Mouse (Mus musculus) left cerebral cortex, adult 8-10 months (tissue): ENCODE measurements around the gene Ran. TPM values are rescaled to one million over a fixed set of nuclear protein-coding genes. Genes with fewer than 3 reads are reported as not detected.
A peak's percentile ranks its signal among the peaks of the same experiment; 100 is the strongest.
"Not testable (repeated sequence)": the region's sequence is repeated elsewhere in the genome, so short reads cannot be mapped to it uniquely, and the experiment has no call there.

Experiments
- DNase-seq, 2 experiments: peaks; one replicate each; pipeline ENCODE4 v3.0.0; 2022; ENCODE audit warnings: low spot score in 2 of 2
- total RNA-seq, 4 experiments: library from RNA; stranded (reverse); gene quantifications; 2 replicates each; pipeline ENCODE4 v1.2.4; 2022

Gene Ran
- 100 to 1,000 TPM; 162 to 172 (median 168) TPM for total RNA-seq

- DNase-seq, result peak; percentile 88 to 94
These were observed at the start of gene Ran for GRCm38 (mm10) chr5:129019497-129020299. Ran (plus strand) TSS chr5:129020069.

GRCm38 (mm10) chr5:128970878-128971277 is 49.0 kb upstream of the Ran start:
- DNase-seq, result no peak

GRCm38 (mm10) chr5:128971298-128971697 is 48.6 kb upstream of the Ran start:
- DNase-seq, result peak in 1 of 2 experiments; percentile 79

- no peak for DNase-seq
These were observed 43.6 kb upstream of the Ran start for GRCm38 (mm10) chr5:128976266-128976665.

GRCm38 (mm10) chr5:128977466-128977865 is 42.4 kb upstream of the Ran start:
- not testable (repeated sequence) for DNase-seq

- no peak for DNase-seq
These were observed 40.9 kb upstream of the Ran start for GRCm38 (mm10) chr5:128978957-128979356.

- no peak for DNase-seq
These were observed 39.0 kb upstream of the Ran start for GRCm38 (mm10) chr5:128980857-128981256.

GRCm38 (mm10) chr5:128981607-128982006 is 38.3 kb upstream of the Ran start:
- peak in 1 of 2 experiments; percentile 59 for DNase-seq

GRCm38 (mm10) chr5:128984536-128984935 is 35.3 kb upstream of the Ran start:
- no peak for DNase-seq

GRCm38 (mm10) chr5:128985946-128986345 is 33.9 kb upstream of the Ran start:
- no peak for DNase-seq

GRCm38 (mm10) chr5:128987141-128987954 is 32.5 kb upstream of the Ran start:
- DNase-seq, result no peak

GRCm38 (mm10) chr5:129000706-129001468 is 19.0 kb upstream of the Ran start:
- DNase-seq, result no peak

- no peak for DNase-seq
These were observed 17.3 kb upstream of the Ran start for GRCm38 (mm10) chr5:129002571-129003011.

GRCm38 (mm10) chr5:129005416-129005815 is 14.5 kb upstream of the Ran start:
- no peak for DNase-seq

- DNase-seq, result no peak
These were observed 13.7 kb upstream of the Ran start for GRCm38 (mm10) chr5:129006031-129006788.

GRCm38 (mm10) chr5:129007105-129007957 is 12.5 kb upstream of the Ran start:
- DNase-seq, result peak in 1 of 2 experiments; percentile 33

- DNase-seq, result no peak
These were observed 11.9 kb upstream of the Ran start for GRCm38 (mm10) chr5:129008008-129008407.

- peak; percentile 77 to 90 for DNase-seq
These were observed 11.4 kb upstream of the Ran start, which contains the start of gene Stx2 for GRCm38 (mm10) chr5:129008412-129008826. Stx2 (minus strand) TSS chr5:129008574.

GRCm38 (mm10) chr5:129009577-129009976 is 10.3 kb upstream of the Ran start:
- DNase-seq, result no peak

GRCm38 (mm10) chr5:129010937-129011336 is 8.9 kb upstream of the Ran start:
- DNase-seq, result no peak
